Mouse (Mus musculus) MEL (cell line): ENCODE measurements around the gene Clrn1. TPM values are rescaled to one million over a fixed set of nuclear protein-coding genes. Genes with fewer than 3 reads are reported as not detected.

Experiments used
- polyA plus RNA-seq, 2 experiments: library from polyadenylated mRNA; stranded (reverse) in 1 of 2; unstranded in 1 of 2; fragments of >175 nt in 1 of 2; fragments of >200 nt in 1 of 2; gene quantifications; 2 replicates each; pipeline versions ENCODE4 v1.2.1 to v1.2.4; 2012; ENCODE audit warnings: low replicate concordance in 2 of 2, low read depth in 1 of 2; ENCODE audit not compliant: insufficient read length in 2 of 2, insufficient read depth in 1 of 2, missing spikeins in 1 of 2
- total RNA-seq: library from RNA; depleted of rRNA; stranded (reverse); fragments of 300-350 nt; gene quantifications from 2 replicates; pipeline ENCODE4 v1.2.3, GENCODE M21; 2012; rRNA removed

The Clrn1 gene
- total and polyA plus RNA-seq, 3 experiments, result not detected

Other genes starting within 250 kb of the Clrn1 start
- not detected in 2 replicates for gene Erich6, start 248.1 kb downstream of the Clrn1 start, total RNA-seq
- gene Erich6, start 248.1 kb downstream of the Clrn1 start, polyA plus RNA-seq, result under 1 TPM in 1 of 2 experiments, not detected in 1; 0.08 TPM
- gene Siah2, start 192.9 kb downstream of the Clrn1 start, total RNA-seq, result 17.6 and 20.4 TPM in 2 replicates
- gene Siah2, start 192.9 kb downstream of the Clrn1 start, polyA plus RNA-seq, result 10 to 100 TPM; 22.5 to 58.1 TPM
- not detected in 2 replicates for gene Mindy4b-ps, start 63.0 kb downstream of the Clrn1 start, total RNA-seq
- not detected for gene Mindy4b-ps, start 63.0 kb downstream of the Clrn1 start, polyA plus RNA-seq
- gene Med12l, start 120.5 kb upstream of the Clrn1 start, total RNA-seq, result under 0.01 TPM in 1 of 2 replicates, not detected in the other
- under 1 TPM in 1 of 2 experiments, not detected in 1; 0.03 TPM for gene Med12l, start 120.5 kb upstream of the Clrn1 start, polyA plus RNA-seq
- gene Gpr171, start 216.5 kb upstream of the Clrn1 start, total RNA-seq, result not detected in 2 replicates
- not detected for gene Gpr171, start 216.5 kb upstream of the Clrn1 start, polyA plus RNA-seq